20 mouse cellular contexts compared by ENCODE assay signal in the genomic region with DNA sequence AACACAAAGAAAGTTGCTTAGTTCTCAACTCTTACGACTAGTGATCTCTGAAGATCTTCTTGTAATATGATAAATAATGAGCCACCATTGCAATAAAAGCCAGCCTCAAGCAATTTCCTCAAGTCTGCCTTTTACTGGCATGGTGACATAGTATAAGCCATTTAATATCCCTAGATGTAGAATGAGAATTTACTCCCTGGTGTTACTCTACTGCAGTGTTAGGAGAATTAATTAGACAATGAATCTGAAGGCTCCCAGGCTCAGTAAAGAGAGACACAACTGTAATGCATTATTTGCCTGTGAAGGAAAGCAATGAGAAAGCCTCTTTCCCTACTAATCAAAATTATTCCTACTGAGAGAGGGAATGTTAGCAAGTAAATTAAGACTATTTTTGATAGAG.
DNase-seq lines count a peak whose midpoint lies in the region; ATAC-seq and TF ChIP-seq lines count a peak whose summit lies in the region.
"Had no signal": no experiment of that assay in that cellular context is flagged by ENCODE, and none has a peak within 500 bp of the region (broad histone marks: within the 10 kb centered on the region; RNA-seq: fewer than 3 reads in every experiment).

No protein-coding gene starts in this region.

- no peak for TF ChIP-seq CTCF in hindbrain, postnatal 0 days (IDR thresholded peaks at IDR 0.05; ENCODE audit: low read depth)
- no peak for TF ChIP-seq CTCF in lung, adult 2 months (IDR thresholded peaks at IDR 0.05; ENCODE audit: insufficient read depth, low read length)

- TF ChIP-seq POLR2A in lung, adult 2 months (IDR thresholded peaks at IDR 0.05; ENCODE audit: borderline replicate concordance, extremely low read depth, low read depth, low read length) = no peak

- no peak overlapping the region for H3K4me2 ChIP-seq in hindbrain, embryonic 13.5 days
- H3K4me2 ChIP-seq in hindbrain, postnatal 0 days (ENCODE audit: low read depth, low read length) = no peak overlapping the region
- H3K4me2 ChIP-seq in neural tube, embryonic 12.5 days (replicated peaks) = no peak overlapping the region
- no peak overlapping the region for H3K4me2 ChIP-seq in neural tube, embryonic 14.5 days (ENCODE audit: low read depth, low read length)
- H3K4me2 ChIP-seq: embryonic facial prominence, embryonic 12.5 days; forebrain, embryonic 13.5 days; forebrain, embryonic 15.5 days had no signal

- no peak overlapping the region for H3K4me3 ChIP-seq in hindbrain, embryonic 13.5 days
- H3K4me3 ChIP-seq in hindbrain, postnatal 0 days (ENCODE audit: low read length) = no peak overlapping the region
- no peak overlapping the region for H3K4me3 ChIP-seq in neural tube, embryonic 12.5 days
- H3K4me3 ChIP-seq in neural tube, embryonic 14.5 days (ENCODE audit: low read depth, low read length) = no peak overlapping the region
- no peak overlapping the region for H3K4me3 ChIP-seq in lung, adult 2 months (replicated peaks; ENCODE audit: extremely low read depth, low read depth, low read length)
- H3K4me3 ChIP-seq: embryonic facial prominence, embryonic 10.5 days; embryonic facial prominence, embryonic 12.5 days; forebrain, embryonic 13.5 days; forebrain, embryonic 15.5 days had no signal

- WGBS in hindbrain, embryonic 13.5 days = 70% methylated on average over 1 of the region's 1 CpGs
- 61% methylated on average over 1 of the region's 1 CpGs for WGBS in hindbrain, postnatal 0 days
- 65% methylated on average over 1 of the region's 1 CpGs for WGBS in neural tube, embryonic 12.5 days
- 48% methylated on average over 1 of the region's 1 CpGs for WGBS in neural tube, embryonic 14.5 days
- WGBS in lung, adult 2 months = 74% methylated on average over 1 of the region's 1 CpGs

- H3K9me3 ChIP-seq in hindbrain, embryonic 13.5 days = no peaks in the 10 kb centered on the region
- H3K9me3 ChIP-seq in hindbrain, postnatal 0 days (ENCODE audit: low read length) = no peaks in the 10 kb centered on the region
- H3K9me3 ChIP-seq in neural tube, embryonic 12.5 days = no peaks in the 10 kb centered on the region
- no peaks in the 10 kb centered on the region for H3K9me3 ChIP-seq in neural tube, embryonic 14.5 days (ENCODE audit: control insufficient read depth, low read length)
- H3K9me3 ChIP-seq: embryonic facial prominence, embryonic 10.5 days; embryonic facial prominence, embryonic 12.5 days; forebrain, embryonic 13.5 days; forebrain, embryonic 15.5 days had no signal

- H3K27ac ChIP-seq in hindbrain, embryonic 13.5 days = no peak overlapping the region
- no peak overlapping the region for H3K27ac ChIP-seq in hindbrain, postnatal 0 days
- no peak overlapping the region for H3K27ac ChIP-seq in neural tube, embryonic 12.5 days
- no peak overlapping the region for H3K27ac ChIP-seq in neural tube, embryonic 14.5 days (ENCODE audit: low read depth, low read length)
- H3K27ac ChIP-seq: embryonic facial prominence, embryonic 10.5 days; embryonic facial prominence, embryonic 12.5 days; forebrain, embryonic 13.5 days; forebrain, embryonic 15.5 days had no signal

- ATAC-seq in hindbrain, embryonic 13.5 days (ENCODE audit: low FRiP score) = 0 out of 2 replicates have a peak, but pooled peaks have one; percentile 52
- no peak for ATAC-seq in hindbrain, postnatal 0 days
- ATAC-seq in neural tube, embryonic 12.5 days (ENCODE audit: low FRiP score, low read depth) = peak; percentile 29; the same call in 1 of the 2 replicates
- ATAC-seq in neural tube, embryonic 14.5 days (ENCODE audit: low read depth) = peak; percentile 87
- ATAC-seq in CD4-positive, CD25-positive, alpha-beta regulatory T cell, adult 4 months = no peak
- ATAC-seq: forebrain, embryonic 13.5 days; forebrain, embryonic 15.5 days had no signal

- no peaks in the 10 kb centered on the region for H3K4me1 ChIP-seq in hindbrain, embryonic 13.5 days (replicated peaks)
- no peaks in the 10 kb centered on the region for H3K4me1 ChIP-seq in hindbrain, postnatal 0 days (ENCODE audit: insufficient read depth, low read length)
- H3K4me1 ChIP-seq in neural tube, embryonic 12.5 days = no peaks in the 10 kb centered on the region
- H3K4me1 ChIP-seq in neural tube, embryonic 14.5 days (ENCODE audit: control insufficient read depth, insufficient read depth, low read length) = no peaks in the 10 kb centered on the region
- H3K4me1 ChIP-seq in lung, adult 2 months (ENCODE audit: control insufficient read depth, insufficient read depth, low read length) = no peaks in the 10 kb centered on the region
- H3K4me1 ChIP-seq: embryonic facial prominence, embryonic 10.5 days; embryonic facial prominence, embryonic 12.5 days; forebrain, embryonic 13.5 days; forebrain, embryonic 15.5 days had no signal

- no peaks in the 10 kb centered on the region for H3K27me3 ChIP-seq in hindbrain, embryonic 13.5 days
- no peaks in the 10 kb centered on the region for H3K27me3 ChIP-seq in hindbrain, postnatal 0 days (ENCODE audit: insufficient read depth, low read length)
- H3K27me3 ChIP-seq in neural tube, embryonic 12.5 days (replicated peaks) = no peaks in the 10 kb centered on the region
- no peaks in the 10 kb centered on the region for H3K27me3 ChIP-seq in neural tube, embryonic 14.5 days (ENCODE audit: control insufficient read depth, insufficient read depth, low read length)
- H3K27me3 ChIP-seq: embryonic facial prominence, embryonic 12.5 days; forebrain, embryonic 13.5 days; forebrain, embryonic 15.5 days had no signal

- H3K9ac ChIP-seq in hindbrain, embryonic 13.5 days = no peak overlapping the region
- no peak overlapping the region for H3K9ac ChIP-seq in hindbrain, postnatal 0 days (replicated peaks; ENCODE audit: low read length)
- no peak overlapping the region for H3K9ac ChIP-seq in neural tube, embryonic 12.5 days
- no peak overlapping the region for H3K9ac ChIP-seq in neural tube, embryonic 14.5 days (replicated peaks; ENCODE audit: low read depth, low read length)
- H3K9ac ChIP-seq: embryonic facial prominence, embryonic 12.5 days; forebrain, embryonic 13.5 days; forebrain, embryonic 15.5 days had no signal

- DNase-seq in hindbrain, postnatal 0 days (ENCODE audit: low spot score) = no peak
- DNase-seq in neural tube, embryonic 10.5 days (ENCODE audit: extremely low spot score, low spot score) = no peak
- no peak for DNase-seq in lung, adult 2 months
- DNase-seq: adrenal gland, adult 2 months; adrenal gland, postnatal 10 days; adrenal gland, postnatal 25 days; B cell, adult 2 months; cerebellum, adult 11-12 months; cerebellum, adult 2 months; cerebellum, adult 9-10 months; cerebellum, postnatal 10 days; cerebellum, postnatal 25 days had no signal

- H3K36me3 ChIP-seq in hindbrain, embryonic 13.5 days = no peaks in the 10 kb centered on the region
- H3K36me3 ChIP-seq in hindbrain, postnatal 0 days (ENCODE audit: insufficient read depth, low read length) = no peaks in the 10 kb centered on the region
- no peaks in the 10 kb centered on the region for H3K36me3 ChIP-seq in neural tube, embryonic 12.5 days
- no peaks in the 10 kb centered on the region for H3K36me3 ChIP-seq in neural tube, embryonic 14.5 days (ENCODE audit: control insufficient read depth, insufficient read depth, low read length)
- H3K36me3 ChIP-seq: embryonic facial prominence, embryonic 10.5 days; embryonic facial prominence, embryonic 12.5 days; forebrain, embryonic 15.5 days had no signal

Comparison
In these comparisons a context has a peak if more than half of its experiments do, and no peak if none do; other contexts are left out.
1. ATAC-seq: peak in hindbrain, embryonic 13.5 days (single experiment), neural tube, embryonic 12.5 days (single experiment) and neural tube, embryonic 14.5 days (single experiment); none in hindbrain, postnatal 0 days (single experiment) and CD4-positive, CD25-positive, alpha-beta regulatory T cell, adult 4 months (single experiment).